Mouse (Mus musculus) intestine, postnatal 0 days (tissue): ENCODE measurements around the gene Ccnyl1. TPM values are rescaled to one million over a fixed set of nuclear protein-coding genes. Genes with fewer than 3 reads are reported as not detected.
A peak's percentile ranks its signal among the peaks of the same experiment; 100 is the strongest.

ENCODE experiments used
- ATAC-seq: fragments of 200-750 bp; cut with Nextera tagmentation; 2 replicates; pipeline ENCODE4 v1.8.0; 2017; ENCODE audit warnings: mild to moderate bottlenecking, moderate TSS enrichment, moderate library complexity
- H3K27ac ChIP-seq: fragments of 300-500 bp; sonication (generic); 2 replicates; pipeline ENCODE4 v1.5.1; 2014; ENCODE audit warnings: mild to moderate bottlenecking, low read depth, low read length, moderate library complexity
- H3K27me3 ChIP-seq: fragments of 300-500 bp; sonication (generic); replicated peaks from 2 replicates; pipeline ENCODE4 v1.6.1; 2014; ENCODE audit warnings: low read length, mixed read lengths; ENCODE audit not compliant: control insufficient read depth, insufficient read depth
- H3K36me3 ChIP-seq: fragments of 300-500 bp; sonication (generic); 2 replicates; pipeline ENCODE4 v1.6.1; 2014; ENCODE audit warnings: mild to moderate bottlenecking, moderate library complexity; ENCODE audit not compliant: control insufficient read depth, insufficient read depth
- H3K4me1 ChIP-seq: fragments of 300-500 bp; sonication (generic); replicated peaks from 2 replicates; pipeline ENCODE4 v1.6.1; 2014; ENCODE audit warnings: antibody characterized with exemption, low read length, mixed read lengths; ENCODE audit not compliant: control insufficient read depth, insufficient read depth
- H3K4me2 ChIP-seq: fragments of 300-500 bp; sonication (generic); replicated peaks from 2 replicates; pipeline ENCODE4 v1.6.1; 2014; ENCODE audit warnings: low read depth, mild to moderate bottlenecking, moderate library complexity
- H3K4me3 ChIP-seq: fragments of 300-500 bp; sonication (generic); 2 replicates; pipeline ENCODE4 v1.5.1; 2014; ENCODE audit warnings: low read depth, low read length
- H3K9ac ChIP-seq: fragments of 300-500 bp; sonication (generic); 2 replicates; pipeline ENCODE4 v1.6.1; 2014; ENCODE audit warnings: mild to moderate bottlenecking, low read depth, low read length
- H3K9me3 ChIP-seq: fragments of 300-500 bp; sonication (generic); 2 replicates; pipeline ENCODE4 v1.6.1; 2016; ENCODE audit warnings: mixed run types; ENCODE audit not compliant: control insufficient read depth
- CTCF ChIP-seq: sonication (generic); IDR thresholded peaks from 2 replicates; pipeline ENCODE4 v1.5.1; 2016; ENCODE audit warnings: low read depth, mild to moderate bottlenecking, control low read depth, antibody characterized with exemption, moderate library complexity
- WGBS: fragments of 180-500 bp; shearing (Covaris S2); extraction: QIAGEN DNeasy Blood & Tissue Kit; methylation state at CpG from one replicate; pipeline ENCODE4 v1.1.7; 2014; 5-methylcytosine and 5-hydroxymethylcytosine counted together
- polyA plus RNA-seq: library from polyadenylated mRNA; unstranded; fragments of >200 nt; fragmentation: Nextera tagmentation; extraction: Ambion mirVana; gene quantifications from 2 replicates; pipeline ENCODE4 v1.2.1, GENCODE M21; 2015

The Ccnyl1 gene
- polyA plus RNA-seq, 1 experiment from 2014 or later: 5.5 TPM

DNA sequence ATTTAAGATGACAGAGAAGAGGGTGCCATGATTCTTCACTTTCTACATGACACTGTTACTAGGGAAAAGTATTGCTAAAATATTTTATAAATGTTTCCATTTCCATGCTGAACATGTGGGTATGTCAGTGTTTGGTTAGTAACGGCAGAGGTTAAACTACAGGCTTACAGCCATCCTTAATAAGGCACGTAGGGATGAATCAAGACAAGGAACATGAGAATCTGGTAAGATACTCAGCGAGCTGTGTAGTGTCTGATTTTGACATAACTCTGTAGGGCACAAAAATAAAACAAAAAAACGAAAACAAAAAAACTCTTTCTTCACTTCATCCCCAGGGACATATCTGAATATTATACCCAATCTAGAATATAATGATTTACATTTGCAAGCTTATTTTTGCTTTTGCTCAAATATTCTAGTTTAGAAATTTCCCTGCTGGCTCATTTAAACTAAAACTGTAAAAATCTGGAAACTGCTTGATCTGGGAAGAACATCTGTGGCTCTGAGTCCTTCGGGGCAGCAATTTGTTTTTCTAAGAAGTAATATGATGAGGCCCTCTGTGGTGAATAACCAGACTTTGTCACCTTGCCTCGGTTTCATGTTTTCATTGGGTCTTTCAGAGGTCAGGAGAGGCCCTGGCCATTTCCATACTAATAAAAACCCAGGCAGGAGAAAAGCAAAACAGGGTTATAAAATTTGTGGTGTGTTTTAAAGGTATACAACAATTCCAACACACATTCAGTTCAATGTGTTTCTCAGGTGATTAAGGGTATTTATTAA is 14.0 kb upstream of the Ccnyl1 start:
- Histone ChIP-seq H3K4me2 (no peak overlapping the region), H3K36me3 (no peaks in the 10 kb centered on the region), H3K4me1 (peaks cover 4% of the 10 kb centered on the region; the same call in 1 of the 2 replicates), H3K4me3 (no peak overlapping the region), H3K27me3 (no peaks in the 10 kb centered on the region), H3K9me3 (no peaks in the 10 kb centered on the region), H3K27ac (no peak overlapping the region; the same call in 1 of the 2 replicates), H3K9ac (no peak overlapping the region)
- no peak for TF ChIP-seq CTCF
- peak; percentile 61 for ATAC-seq
- 58% methylated on average over 6 of the region's 6 CpGs for WGBS

DNA sequence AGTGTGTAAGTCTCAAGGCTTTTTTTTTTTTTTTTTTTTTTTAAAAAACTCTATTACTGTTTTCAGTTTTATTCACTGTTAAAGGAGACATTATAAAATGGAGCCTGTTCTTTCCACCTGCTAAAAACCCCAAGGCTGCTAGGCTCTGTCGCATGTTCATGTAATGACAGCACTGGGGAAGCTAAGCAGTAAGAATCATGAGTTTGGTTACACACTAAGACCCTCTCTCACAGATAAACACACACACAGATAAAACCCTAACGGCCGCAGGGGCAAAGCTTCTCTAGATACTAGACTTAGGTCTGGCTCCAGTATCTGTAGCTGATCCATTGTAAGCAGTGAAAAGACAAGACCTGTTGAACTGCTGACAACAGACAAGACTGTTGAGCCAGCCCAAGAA is 8.8 kb upstream of the Ccnyl1 start:
- Histone ChIP-seq H3K4me2 (no peak overlapping the region), H3K4me3 (no peak overlapping the region), H3K27ac (no peak overlapping the region), H3K4me1 (peaks cover 4% of the 10 kb centered on the region; the same call in 1 of the 2 replicates), H3K36me3 (no peaks in the 10 kb centered on the region), H3K9ac (no peak overlapping the region), H3K9me3 (no peaks in the 10 kb centered on the region), H3K27me3 (no peaks in the 10 kb centered on the region)
- ATAC-seq: no peak
- TF ChIP-seq CTCF: no peak
- 79% methylated on average over 3 of the region's 3 CpGs for WGBS

DNA sequence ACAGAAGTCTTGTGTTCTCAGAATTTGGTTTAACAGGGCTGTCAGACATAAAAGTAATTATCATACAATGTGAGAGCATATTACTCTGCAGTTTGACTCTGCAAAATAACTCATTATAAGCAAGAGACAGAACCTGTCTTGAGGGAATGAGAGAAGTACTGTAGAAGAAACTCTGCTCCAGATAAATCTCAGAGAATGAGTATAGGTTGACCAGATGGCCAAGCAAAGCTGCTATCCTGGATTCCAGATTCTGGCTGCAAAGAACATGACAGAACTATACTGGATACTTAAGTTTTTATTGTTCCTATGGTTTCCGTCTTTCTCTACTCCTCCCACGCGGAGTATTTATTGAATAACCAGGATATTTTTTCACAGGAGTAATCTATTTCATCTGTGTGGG is 7.2 kb upstream of the Ccnyl1 start:
- ATAC-seq: no peak
- 93% methylated on average over 3 of the region's 3 CpGs for WGBS
- no peaks in the 10 kb centered on the region for H3K4me1 ChIP-seq

DNA sequence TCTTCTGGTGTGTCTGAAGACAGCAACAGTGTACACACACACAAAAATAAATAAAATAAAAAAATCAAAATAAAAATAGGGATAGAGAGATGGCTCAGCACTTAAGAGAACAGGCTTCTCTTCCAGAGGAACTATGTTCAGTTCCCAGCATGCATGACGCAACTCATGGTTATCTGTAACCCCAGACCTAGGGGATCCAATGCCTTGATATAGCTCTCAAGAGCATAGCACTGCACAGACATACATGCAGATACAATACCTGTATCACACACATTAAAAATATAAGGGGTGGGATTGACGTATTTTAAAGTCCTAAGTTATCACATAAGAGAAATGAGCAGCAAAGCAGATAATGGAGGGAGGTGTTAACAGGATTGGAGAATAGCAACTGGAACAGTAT is 5.8 kb upstream of the Ccnyl1 start:
- no peaks in the 10 kb centered on the region for H3K36me3 ChIP-seq
- no peak overlapping the region for H3K27ac ChIP-seq
- H3K27me3 ChIP-seq: no peaks in the 10 kb centered on the region
- H3K4me3 ChIP-seq: no peak overlapping the region
- no peak overlapping the region for H3K9ac ChIP-seq
- no peak for ATAC-seq
- H3K4me2 ChIP-seq: no peak overlapping the region
- WGBS: 93% methylated on average over 2 of the region's 2 CpGs
- TF ChIP-seq CTCF: no peak
- no peaks in the 10 kb centered on the region for H3K4me1 ChIP-seq
- H3K9me3 ChIP-seq: no peaks in the 10 kb centered on the region

More for the DNA sequence above, 7.2 kb upstream of the Ccnyl1 start:
- no peaks in the 10 kb centered on the region for H3K9me3 ChIP-seq
- H3K9ac ChIP-seq: no peak overlapping the region
- no peaks in the 10 kb centered on the region for H3K36me3 ChIP-seq
- no peaks in the 10 kb centered on the region for H3K27me3 ChIP-seq
- H3K4me3 ChIP-seq: no peak overlapping the region
- no peak overlapping the region for H3K27ac ChIP-seq
- no peak overlapping the region for H3K4me2 ChIP-seq
- TF ChIP-seq CTCF: no peak

DNA sequence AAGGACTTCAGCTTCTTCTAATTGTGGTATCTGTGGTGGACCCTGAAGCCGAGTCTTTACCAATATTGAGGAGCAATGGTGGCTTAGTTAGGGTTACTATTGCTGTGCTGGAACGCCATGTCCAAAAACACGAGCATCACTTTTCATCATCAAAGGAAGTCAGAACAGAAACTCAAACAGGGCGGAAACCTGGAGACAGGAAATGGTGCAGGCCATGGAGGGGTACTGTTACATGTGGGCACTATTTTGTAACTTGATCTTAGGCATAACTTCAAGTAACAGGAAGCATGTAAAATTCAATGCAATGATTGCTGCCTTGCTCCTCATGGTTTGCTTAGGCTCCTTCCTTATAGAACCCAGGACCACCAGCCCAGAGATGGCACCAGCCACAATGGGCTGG is 2.2 kb upstream of the Ccnyl1 start:
- no peak for ATAC-seq
- Histone ChIP-seq H3K36me3 (no peaks in the 10 kb centered on the region), H3K27ac (no peak overlapping the region), H3K4me3 (no peak overlapping the region), H3K9ac (no peak overlapping the region), H3K4me2 (no peak overlapping the region), H3K27me3 (no peaks in the 10 kb centered on the region), H3K9me3 (no peaks in the 10 kb centered on the region), H3K4me1 (0 out of 2 replicates have a peak, but pooled peaks cover 8% of the 10 kb centered on the region)
- TF ChIP-seq CTCF: no peak
- WGBS: 85% methylated on average over 4 of the region's 4 CpGs

DNA sequence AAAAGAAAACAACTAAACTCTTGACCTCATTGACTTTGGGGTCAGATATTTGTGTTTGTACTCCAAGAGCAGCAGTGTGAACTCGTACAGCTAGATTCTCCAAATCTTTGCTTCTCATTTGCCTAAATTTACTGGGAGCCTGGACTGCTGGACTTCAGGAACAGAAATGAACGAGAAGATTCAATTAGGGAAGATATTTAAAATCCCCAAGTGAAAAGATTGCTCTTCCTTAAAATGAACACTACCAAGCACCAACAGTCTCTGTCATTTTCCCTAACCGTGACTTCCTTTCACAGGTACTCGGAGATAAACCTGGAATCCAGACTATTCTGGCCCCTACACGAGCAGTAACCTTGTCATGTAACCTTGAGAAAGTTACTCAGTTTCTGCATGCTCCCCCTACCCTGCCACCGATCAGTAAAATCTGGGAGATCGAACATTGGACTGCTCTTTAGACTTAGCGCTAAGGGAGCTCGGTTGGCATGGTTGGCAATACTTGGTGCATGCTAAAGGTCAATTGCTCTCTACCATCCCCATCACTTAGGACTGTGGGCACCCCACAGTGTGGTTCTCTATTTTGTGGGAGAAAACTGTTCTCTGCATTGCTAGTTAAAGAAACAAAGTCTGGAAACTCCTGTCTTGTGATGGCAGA is 568 bp upstream of the Ccnyl1 start:
- H3K4me1 ChIP-seq: 0 out of 2 replicates have a peak, but pooled peaks cover 8% of the 10 kb centered on the region
- no peak overlapping the region for H3K9ac ChIP-seq
- WGBS: 19% methylated on average over 9 of the region's 9 CpGs
- no peaks in the 10 kb centered on the region for H3K9me3 ChIP-seq
- peak overlapping the region; percentile 87 for H3K4me3 ChIP-seq
- no peak for TF ChIP-seq CTCF
- H3K27ac ChIP-seq: no peak overlapping the region
- peak overlapping the region; percentile 96 for H3K4me2 ChIP-seq
- H3K36me3 ChIP-seq: no peaks in the 10 kb centered on the region
- no peak for ATAC-seq
- no peaks in the 10 kb centered on the region for H3K27me3 ChIP-seq
